Mouse (Mus musculus): ENCODE data around the gene Tmem106c. TPM values are rescaled to one million over a fixed set of nuclear protein-coding genes. Genes with fewer than 3 reads are reported as not detected.
A peak's percentile ranks its signal among the peaks of the same experiment; 100 is the strongest.

Gene Tmem106c
- 0.37 and 0.53 TPM in 2 replicates for polyA plus RNA-seq (2012)

GRCm38 (mm10) chr15:97963989-97964835 lies at the start of gene Tmem106c:
TSS of gene Tmem106c (plus strand) at chr15:97964200.
- Histone ChIP-seq H3K36me3 (ENCODE audit: control insufficient read depth) (no peaks in the 10 kb centered on the region), H3K4me3 (replicated peaks) (peak within 1 kb of the TSS; percentile 83), H3K27me3 (ENCODE audit: control insufficient read depth) (no peaks in the 10 kb centered on the region), H3K4me1 (ENCODE audit: control insufficient read depth) (peaks cover 18% of the 10 kb centered on the region), H3K9me3 (ENCODE audit: control insufficient read depth, low read length) (no peaks in the 10 kb centered on the region)
- TF ChIP-seq GATA1 (IDR thresholded peaks at IDR 0.05; ENCODE audit: low read length), result no peak
- no peak for TF ChIP-seq TAL1 (IDR thresholded peaks at IDR 0.05; ENCODE audit: low read length)

GRCm38 (mm10) chr15:97914331-97914747 lies 49.7 kb upstream of the Tmem106c start:
- H3K27me3 ChIP-seq (ENCODE audit: control insufficient read depth), result peaks cover 33% of the 10 kb centered on the region
- no peaks in the 10 kb centered on the region for H3K4me1 ChIP-seq (ENCODE audit: control insufficient read depth)
- TF ChIP-seq TAL1 (IDR thresholded peaks at IDR 0.05; ENCODE audit: low read length) (no peak), GATA1 (IDR thresholded peaks at IDR 0.05; ENCODE audit: low read length) (no peak)
- no peaks in the 10 kb centered on the region for H3K9me3 ChIP-seq (ENCODE audit: control insufficient read depth, low read length)
- H3K36me3 ChIP-seq (ENCODE audit: control insufficient read depth), result no peaks in the 10 kb centered on the region
- no peak overlapping the region for H3K4me3 ChIP-seq (replicated peaks)

GRCm38 (mm10) chr15:97917994-97918393 lies 46.0 kb upstream of the Tmem106c start:
- Histone ChIP-seq H3K9me3 (ENCODE audit: control insufficient read depth, low read length) (no peaks in the 10 kb centered on the region), H3K4me3 (replicated peaks) (no peak overlapping the region), H3K27me3 (ENCODE audit: control insufficient read depth) (peaks cover 18% of the 10 kb centered on the region), H3K36me3 (ENCODE audit: control insufficient read depth) (no peaks in the 10 kb centered on the region), H3K4me1 (ENCODE audit: control insufficient read depth) (no peaks in the 10 kb centered on the region)
- no peak for TF ChIP-seq TAL1 (IDR thresholded peaks at IDR 0.05; ENCODE audit: low read length)
- no peak for TF ChIP-seq GATA1 (IDR thresholded peaks at IDR 0.05; ENCODE audit: low read length)

- Histone ChIP-seq H3K4me3 (replicated peaks) (no peak overlapping the region), H3K4me1 (ENCODE audit: control insufficient read depth) (no peaks in the 10 kb centered on the region), H3K27me3 (ENCODE audit: control insufficient read depth) (peaks cover 9% of the 10 kb centered on the region), H3K9me3 (ENCODE audit: control insufficient read depth, low read length) (no peaks in the 10 kb centered on the region), H3K36me3 (ENCODE audit: control insufficient read depth) (no peaks in the 10 kb centered on the region)
- TF ChIP-seq GATA1 (IDR thresholded peaks at IDR 0.05; ENCODE audit: low read length) (no peak), TAL1 (IDR thresholded peaks at IDR 0.05; ENCODE audit: low read length) (no peak)
These were observed 44.8 kb upstream of the Tmem106c start for GRCm38 (mm10) chr15:97919217-97919616.

- Histone ChIP-seq H3K9me3 (ENCODE audit: control insufficient read depth, low read length) (no peaks in the 10 kb centered on the region), H3K36me3 (ENCODE audit: control insufficient read depth) (no peaks in the 10 kb centered on the region)
- no peak for TF ChIP-seq TAL1 (IDR thresholded peaks at IDR 0.05; ENCODE audit: low read length)
- no peak for TF ChIP-seq GATA1 (IDR thresholded peaks at IDR 0.05; ENCODE audit: low read length)
These were observed 43.7 kb upstream of the Tmem106c start for GRCm38 (mm10) chr15:97920306-97920705.

GRCm38 (mm10) chr15:97921796-97922195 lies 42.2 kb upstream of the Tmem106c start:
- Histone ChIP-seq H3K4me3 (replicated peaks) (no peak overlapping the region), H3K36me3 (ENCODE audit: control insufficient read depth) (no peaks in the 10 kb centered on the region), H3K27me3 (ENCODE audit: control insufficient read depth) (no peaks in the 10 kb centered on the region), H3K9me3 (ENCODE audit: control insufficient read depth, low read length) (no peaks in the 10 kb centered on the region), H3K4me1 (ENCODE audit: control insufficient read depth) (no peaks in the 10 kb centered on the region)
- TF ChIP-seq TAL1 (IDR thresholded peaks at IDR 0.05; ENCODE audit: low read length) (no peak), GATA1 (IDR thresholded peaks at IDR 0.05; ENCODE audit: low read length) (no peak)

More at GRCm38 (mm10) chr15:97920306-97920705, 43.7 kb upstream of the Tmem106c start:
- Histone ChIP-seq H3K4me3 (replicated peaks) (no peak overlapping the region), H3K4me1 (ENCODE audit: control insufficient read depth) (no peaks in the 10 kb centered on the region), H3K27me3 (ENCODE audit: control insufficient read depth) (no peaks in the 10 kb centered on the region)

GRCm38 (mm10) chr15:97922421-97922820 lies 41.6 kb upstream of the Tmem106c start:
- no peak for TF ChIP-seq TAL1 (IDR thresholded peaks at IDR 0.05; ENCODE audit: low read length)
- TF ChIP-seq GATA1 (IDR thresholded peaks at IDR 0.05; ENCODE audit: low read length), result no peak
- Histone ChIP-seq H3K9me3 (ENCODE audit: control insufficient read depth, low read length) (no peaks in the 10 kb centered on the region), H3K4me1 (ENCODE audit: control insufficient read depth) (no peaks in the 10 kb centered on the region), H3K36me3 (ENCODE audit: control insufficient read depth) (no peaks in the 10 kb centered on the region), H3K27me3 (ENCODE audit: control insufficient read depth) (no peaks in the 10 kb centered on the region), H3K4me3 (replicated peaks) (no peak overlapping the region)

- TF ChIP-seq GATA1 (IDR thresholded peaks at IDR 0.05; ENCODE audit: low read length) (no peak), TAL1 (IDR thresholded peaks at IDR 0.05; ENCODE audit: low read length) (no peak)
- Histone ChIP-seq H3K4me3 (replicated peaks) (no peak overlapping the region), H3K27me3 (ENCODE audit: control insufficient read depth) (no peaks in the 10 kb centered on the region), H3K36me3 (ENCODE audit: control insufficient read depth) (no peaks in the 10 kb centered on the region), H3K9me3 (ENCODE audit: control insufficient read depth, low read length) (no peaks in the 10 kb centered on the region), H3K4me1 (ENCODE audit: control insufficient read depth) (no peaks in the 10 kb centered on the region)
These were observed 37.0 kb upstream of the Tmem106c start for GRCm38 (mm10) chr15:97927018-97927417.

GRCm38 (mm10) chr15:97927821-97928220 lies 36.2 kb upstream of the Tmem106c start:
- Histone ChIP-seq H3K9me3 (ENCODE audit: control insufficient read depth, low read length) (no peaks in the 10 kb centered on the region), H3K4me1 (ENCODE audit: control insufficient read depth) (no peaks in the 10 kb centered on the region), H3K4me3 (replicated peaks) (no peak overlapping the region), H3K36me3 (ENCODE audit: control insufficient read depth) (no peaks in the 10 kb centered on the region), H3K27me3 (ENCODE audit: control insufficient read depth) (no peaks in the 10 kb centered on the region)
- no peak for TF ChIP-seq GATA1 (IDR thresholded peaks at IDR 0.05; ENCODE audit: low read length)
- TF ChIP-seq TAL1 (IDR thresholded peaks at IDR 0.05; ENCODE audit: low read length), result no peak

Data from erythroblast, embryonic 14.5 days (primary cell).